Mouse (Mus musculus): ENCODE measurements around the gene D10Jhu81e. TPM values are rescaled to one million over a fixed set of nuclear protein-coding genes. Genes with fewer than 3 reads are reported as not detected.
"Not testable (repeated sequence)": the region's sequence is repeated elsewhere in the genome, so short reads cannot be mapped to it uniquely, and the experiment has no call there.

Gene D10Jhu81e
- polyA plus RNA-seq, 1 experiment from 2014 or later: 19.9 TPM

DNA sequence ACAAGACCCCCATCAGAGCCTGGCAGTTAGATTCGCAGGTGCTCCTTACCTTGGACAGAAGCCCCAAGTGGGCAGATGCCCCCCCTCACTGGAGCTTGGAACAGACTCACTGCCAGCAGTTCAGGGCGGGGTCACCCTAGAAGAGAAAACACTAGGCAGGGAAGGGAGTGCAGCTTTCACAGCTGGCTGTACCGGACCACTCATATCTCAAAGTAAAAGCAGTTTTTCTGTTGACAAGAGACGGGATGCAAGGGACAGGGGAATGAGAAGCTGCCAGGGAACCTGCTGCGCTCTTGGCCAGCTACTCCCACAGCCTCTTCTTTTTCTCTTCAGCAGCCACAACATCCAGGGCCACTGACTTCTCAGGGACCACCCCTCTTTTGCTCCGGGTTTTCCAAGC is 45.4 kb downstream of the D10Jhu81e start:
- H3K4me1 ChIP-seq; DNase-seq (ENCODE audit: low spot score); H3K36me3 ChIP-seq; H3K27ac ChIP-seq; H3K4me3 ChIP-seq; H3K27me3 ChIP-seq (ENCODE audit: low read depth, poor library complexity, severe bottlenecking); H3K9me3 ChIP-seq (replicated peaks): not testable (repeated sequence)
- 75% methylated on average over 6 of the region's 6 CpGs for WGBS

DNA sequence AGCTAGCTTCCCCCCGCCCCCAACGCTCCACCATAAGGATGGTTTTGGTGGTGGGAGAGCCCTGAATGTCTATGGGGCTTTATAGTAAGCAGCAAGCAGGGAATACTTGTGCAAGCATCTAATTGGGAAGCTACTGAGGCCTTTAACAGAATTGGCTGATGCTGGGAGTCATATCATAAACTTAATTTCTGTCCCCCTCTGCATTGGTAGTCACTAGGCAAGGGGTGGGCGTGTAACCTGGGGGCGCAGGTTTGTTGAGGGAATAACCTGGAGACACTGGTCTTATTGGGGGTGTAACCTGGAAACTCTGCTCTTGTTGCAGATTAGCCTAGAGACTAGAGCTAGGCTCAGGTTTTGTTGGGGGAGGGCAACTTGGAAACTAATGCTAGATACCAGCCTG is 50.2 kb downstream of the D10Jhu81e start:
- Histone ChIP-seq H3K4me1 (peaks cover 4% of the 10 kb centered on the region; the same call in 1 of the 2 replicates), H3K4me3 (no peak overlapping the region), H3K36me3 (no peaks in the 10 kb centered on the region), H3K9me3 (replicated peaks) (no peaks in the 10 kb centered on the region), H3K27ac (no peak overlapping the region), H3K27me3 (ENCODE audit: low read depth, poor library complexity, severe bottlenecking) (no peaks in the 10 kb centered on the region)
- WGBS: 90% methylated on average over 4 of the region's 4 CpGs
- DNase-seq (ENCODE audit: low spot score): no peak

DNA sequence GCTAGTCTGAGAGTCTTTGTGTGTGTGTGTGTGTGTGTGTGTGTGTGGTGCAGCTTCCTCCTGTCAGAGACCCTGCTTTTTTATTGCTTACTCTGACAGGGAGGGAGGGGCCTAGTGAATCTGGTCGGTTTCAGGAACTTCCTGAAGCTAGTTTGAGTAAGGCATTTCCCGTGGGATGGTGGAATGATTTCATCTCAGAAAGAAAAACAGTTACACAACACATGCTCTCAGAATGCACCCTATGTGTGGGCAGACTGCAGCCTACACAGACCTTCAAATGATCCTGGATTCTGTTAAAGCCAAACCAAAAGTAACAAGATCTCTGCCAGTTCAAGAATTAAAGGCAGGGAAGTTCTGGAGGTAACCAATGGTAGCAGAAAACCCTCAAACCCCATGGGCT is 54.4 kb downstream of the D10Jhu81e start:
- no peaks in the 10 kb centered on the region for H3K4me1 ChIP-seq
- DNase-seq (ENCODE audit: low spot score): no peak

DNA sequence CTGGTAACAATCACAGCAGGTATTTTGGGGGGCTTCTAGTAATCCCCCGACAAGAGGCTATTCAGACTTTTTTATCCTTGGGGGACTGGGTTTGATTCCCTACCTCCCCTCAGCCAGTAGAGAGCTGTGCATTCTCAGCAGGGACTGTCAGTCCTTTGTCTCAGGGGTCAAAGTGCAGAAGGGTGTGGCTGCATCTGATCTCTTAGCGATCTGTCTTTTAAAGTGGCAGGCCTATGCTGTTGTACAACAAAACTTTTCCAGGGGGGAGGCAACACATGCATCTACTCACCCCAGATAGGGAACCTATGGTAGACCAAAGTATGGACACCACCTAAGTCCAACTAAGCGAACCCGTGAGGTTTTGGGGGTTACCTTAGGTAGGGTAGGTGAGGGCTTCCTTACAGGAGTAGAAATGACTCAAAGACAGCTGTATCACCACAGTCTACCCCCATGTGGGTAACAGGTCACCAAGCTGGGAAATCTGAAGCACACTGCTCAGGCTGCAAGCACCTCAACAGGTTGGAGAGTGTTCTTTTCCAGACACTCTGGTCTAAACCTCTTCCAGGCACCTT is 55.0 kb downstream of the D10Jhu81e start:
- Histone ChIP-seq H3K27me3 (ENCODE audit: low read depth, poor library complexity, severe bottlenecking) (no peaks in the 10 kb centered on the region), H3K27ac (no peak overlapping the region), H3K4me1 (no peaks in the 10 kb centered on the region), H3K9me3 (replicated peaks) (no peaks in the 10 kb centered on the region), H3K4me3 (no peak overlapping the region), H3K36me3 (no peaks in the 10 kb centered on the region)
- 86% methylated on average over 4 of the region's 4 CpGs for WGBS
- no peak for DNase-seq (ENCODE audit: low spot score)

More for the DNA sequence above, 54.4 kb downstream of the D10Jhu81e start:
- no peak overlapping the region for H3K4me3 ChIP-seq
- H3K27ac ChIP-seq: no peak overlapping the region
- no peaks in the 10 kb centered on the region for H3K27me3 ChIP-seq (ENCODE audit: low read depth, poor library complexity, severe bottlenecking)
- 79% methylated on average over 2 of the region's 2 CpGs for WGBS
- no peaks in the 10 kb centered on the region for H3K9me3 ChIP-seq (replicated peaks)
- H3K36me3 ChIP-seq: no peaks in the 10 kb centered on the region

Other genes starting within 250 kb of the D10Jhu81e start
- 0.16 and 0.23 TPM in 2 replicates for gene Trpm2, start 199.2 kb downstream of the D10Jhu81e start, polyA plus RNA-seq (2016; fragmentation: Nextera tagmentation; extraction: Ambion mirVana)
- 29.4 and 32.2 TPM in 2 replicates for gene 1810043G02Rik, start 191.3 kb downstream of the D10Jhu81e start, polyA plus RNA-seq (2016; fragmentation: Nextera tagmentation; extraction: Ambion mirVana)
- gene Pfkl, start 159.7 kb downstream of the D10Jhu81e start, polyA plus RNA-seq (2016; fragmentation: Nextera tagmentation; extraction: Ambion mirVana): 235 and 259 TPM in 2 replicates
- gene Dnmt3l, start 127.8 kb downstream of the D10Jhu81e start, polyA plus RNA-seq (2016; fragmentation: Nextera tagmentation; extraction: Ambion mirVana): 0.10 TPM in 1 of 2 replicates, not detected in the other
- gene Aire, start 126.2 kb downstream of the D10Jhu81e start, polyA plus RNA-seq (2016; fragmentation: Nextera tagmentation; extraction: Ambion mirVana): 0.15 and 0.21 TPM in 2 replicates
- 2.5 and 2.6 TPM in 2 replicates for gene Icosl, start 100.5 kb downstream of the D10Jhu81e start, polyA plus RNA-seq (2016; fragmentation: Nextera tagmentation; extraction: Ambion mirVana)
- 35.0 and 38.6 TPM in 2 replicates for gene Pwp2, start 15.4 kb upstream of the D10Jhu81e start, polyA plus RNA-seq (2016; fragmentation: Nextera tagmentation; extraction: Ambion mirVana)
- gene Trappc10, start 74.9 kb upstream of the D10Jhu81e start, polyA plus RNA-seq (2016; fragmentation: Nextera tagmentation; extraction: Ambion mirVana): 10.3 and 13.1 TPM in 2 replicates
- gene Agpat3, start 182.7 kb upstream of the D10Jhu81e start, polyA plus RNA-seq (2016; fragmentation: Nextera tagmentation; extraction: Ambion mirVana): 38.7 and 38.8 TPM in 2 replicates
- gene Rrp1, start 243.3 kb upstream of the D10Jhu81e start, polyA plus RNA-seq (2016; fragmentation: Nextera tagmentation; extraction: Ambion mirVana): 355 and 359 TPM in 2 replicates